Comparison of ENCODE assay signal across 8 mouse cellular contexts in genomic region chr13:118386511-118387447, GRCm38 (mm10). TPM values are rescaled to one million over a fixed set of nuclear protein-coding genes. Genes with fewer than 3 reads are reported as not detected.
A peak's percentile ranks its signal among the peaks of the same experiment; 100 is the strongest.
DNase-seq lines count a peak whose midpoint lies in the region; ATAC-seq lines count a peak whose summit lies in the region.

B430218F22Rik (plus strand) TSS chr13:118386630.
Mrps30 (minus strand) TSS chr13:118387252.

- peak; percentile 98 for ATAC-seq in hindbrain, embryonic 15.5 days (ENCODE audit: low FRiP score, low read depth)

- H3K9ac ChIP-seq in hindbrain, embryonic 15.5 days, result peak within 1 kb of the TSS; percentile 79

- peak within 1 kb of the TSS; percentile 59 for H3K4me2 ChIP-seq in hindbrain, embryonic 15.5 days

- H3K4me3 ChIP-seq in hindbrain, embryonic 15.5 days, result peak within 1 kb of the TSS; percentile 85

- no peaks in the 10 kb centered on the region for H3K9me3 ChIP-seq in hindbrain, embryonic 15.5 days

- H3K27me3 ChIP-seq in hindbrain, embryonic 15.5 days, result no peaks in the 10 kb centered on the region

- H3K36me3 ChIP-seq in hindbrain, embryonic 15.5 days, result peaks cover 30% of the 10 kb centered on the region

- DNase-seq in T-cell, adult 2 months (ENCODE audit: low spot score), result peak; percentile 93
- DNase-seq in cerebellum, postnatal 36 days, result peak; percentile 94 to 96
- DNase-seq in frontal cortex, postnatal 36 days (ENCODE audit: low spot score in 2 of 2), result peak; percentile 95 to 96
- DNase-seq in left cerebral cortex, adult 11 months (ENCODE audit: low spot score), result peak; percentile 90
- DNase-seq in lung, postnatal 4 days, result peak; percentile 93 to 95
- peak; percentile 93 for DNase-seq in retina, postnatal 7 days (ENCODE audit: low read depth, low spot score)
- DNase-seq in urinary bladder, adult 2 months (ENCODE audit: low spot score), result peak; percentile 92

- H3K27ac ChIP-seq in hindbrain, embryonic 15.5 days (replicated peaks), result peak within 1 kb of the TSS; percentile 84

- peaks cover 10% of the 10 kb centered on the region for H3K4me1 ChIP-seq in hindbrain, embryonic 15.5 days (replicated peaks)

- WGBS in hindbrain, embryonic 15.5 days, result under 1% methylated on average over 93 of the region's 93 CpGs

RNA-seq across cellular contexts. Expression of gene B430218F22Rik, which starts in this region (rescaled TPM):
- 0.66 and 1.5 TPM in 2 replicates for polyA plus RNA-seq in hindbrain, embryonic 15.5 days (2015; fragmentation: Nextera tagmentation; extraction: Ambion mirVana)
- polyA plus RNA-seq in urinary bladder, adult 2 months (2012; rRNA removed), result 0.07 and 0.09 TPM in 2 replicates

RNA-seq across cellular contexts. Expression of gene Mrps30, which starts in this region (rescaled TPM):
- 25.2 and 25.3 TPM in 2 replicates for polyA plus RNA-seq in hindbrain, embryonic 15.5 days (2015; fragmentation: Nextera tagmentation; extraction: Ambion mirVana)
- 12.5 and 13.8 TPM in 2 replicates for polyA plus RNA-seq in urinary bladder, adult 2 months (2012; rRNA removed)

Comparison
In these comparisons a context has a peak if more than half of its experiments do, and no peak if none do; other contexts are left out.
1. Peak in every context shown above with its lines: DNase-seq, ATAC-seq, H3K4me3 ChIP-seq and H3K27ac ChIP-seq.